Mouse (Mus musculus): ENCODE measurements around the gene Apobec4.

GRCm38 (mm10) chr1:152714405-152714804, 35.9 kb upstream of the Apobec4 start:
- TF ChIP-seq POLR2A (IDR thresholded peaks at IDR 0.05; ENCODE audit: insufficient read depth, low read depth, low read length) (no peak), CTCF (IDR thresholded peaks at IDR 0.05; ENCODE audit: insufficient read depth, low read depth, low read length) (no peak)
